Mouse (Mus musculus): ENCODE data around the gene Herc4.
"Not testable (repeated sequence)": the region's sequence is repeated elsewhere in the genome, so short reads cannot be mapped to it uniquely, and the experiment has no call there.

The Herc4 gene

DNA sequence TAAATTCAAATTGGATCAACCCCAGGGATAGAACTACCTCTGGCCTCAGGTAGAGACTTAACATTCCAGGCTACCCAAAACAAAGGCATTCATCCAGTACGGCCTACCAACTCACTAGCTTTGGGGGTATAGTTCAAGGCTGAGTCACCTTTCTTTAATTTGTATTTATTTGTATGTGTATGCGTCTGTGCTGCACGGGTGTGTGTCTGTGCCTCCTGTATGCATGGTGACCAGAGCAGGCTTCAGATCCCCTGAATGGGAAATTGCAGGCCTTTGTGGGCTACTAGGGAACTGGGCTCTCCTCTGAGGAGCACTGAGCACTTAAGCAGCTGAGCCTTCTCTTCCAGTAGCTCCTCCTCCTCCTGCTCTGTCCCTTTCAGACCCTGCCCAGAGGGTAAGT is 104.7 kb downstream of the Herc4 start:
- no peak for DNase-seq (ENCODE audit: low read depth in 1 of 2, low spot score in 2 of 2)

GRCm38 (mm10) chr10:63350666-63351065 is 107.1 kb downstream of the Herc4 start:
- no peak for DNase-seq (ENCODE audit: low read depth in 1 of 2, low spot score in 2 of 2)

- not testable (repeated sequence) for DNase-seq (ENCODE audit: low read depth in 1 of 2, low spot score in 2 of 2)
Observed at GRCm38 (mm10) chr10:63351099-63351498, 107.5 kb downstream of the Herc4 start.

DNA sequence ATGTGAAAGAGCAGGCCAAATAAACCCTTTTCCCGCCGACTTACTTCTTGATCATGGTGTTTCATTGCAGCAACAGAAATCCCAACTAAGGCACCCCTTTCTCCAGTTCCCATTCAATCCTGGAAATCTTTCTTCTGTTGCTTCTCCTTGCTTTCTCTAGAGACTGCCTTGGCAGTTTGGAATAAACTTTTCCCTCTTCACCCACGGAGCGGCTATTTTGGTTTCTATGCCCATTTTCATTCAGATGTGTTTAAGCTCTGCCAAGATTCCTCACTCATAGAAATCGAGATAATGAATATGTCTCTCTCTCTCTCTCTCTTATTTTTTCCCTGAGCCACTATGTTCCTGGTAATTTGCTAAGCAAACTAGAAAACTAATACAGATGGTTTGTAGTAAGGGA is 108.5 kb downstream of the Herc4 start:
- DNase-seq (ENCODE audit: low read depth in 1 of 2, low spot score in 2 of 2) = no peak

DNA sequence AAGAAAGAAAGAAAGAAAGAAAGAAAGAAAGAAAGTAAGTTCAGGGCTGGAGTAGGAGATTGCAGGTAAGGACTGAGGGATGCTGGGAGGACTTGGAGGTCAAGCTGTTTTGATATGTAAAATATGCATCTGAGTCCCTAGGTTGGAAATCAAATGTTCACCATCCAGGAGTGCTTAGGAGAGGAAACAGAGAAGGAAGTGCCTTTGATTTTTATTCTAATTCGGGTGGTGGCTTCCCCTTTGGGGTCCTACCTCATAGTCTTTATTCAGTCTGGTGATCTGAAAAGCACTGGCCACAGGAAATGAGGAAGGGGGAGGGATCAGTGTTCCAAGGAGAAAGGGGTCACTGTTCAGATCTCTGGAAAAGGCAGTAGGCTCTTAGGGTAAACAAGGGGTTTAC is 116.9 kb downstream of the Herc4 start:
- no peak for DNase-seq (ENCODE audit: low read depth in 1 of 2, low spot score in 2 of 2)

GRCm38 (mm10) chr10:63365918-63366455 is 122.4 kb downstream of the Herc4 start:
- no peak for DNase-seq (ENCODE audit: low read depth in 1 of 2, low spot score in 2 of 2)

- no peak for DNase-seq (ENCODE audit: low read depth in 1 of 2, low spot score in 2 of 2)
Observed at GRCm38 (mm10) chr10:63367386-63367785, 123.8 kb downstream of the Herc4 start.

All from monocyte, adult 2 months (primary cell).